Mouse (Mus musculus) olfactory bulb, adult 2 months (tissue): Measurements from ENCODE around the gene Csnk1g2.

ENCODE experiments used
- CTCF ChIP-seq: fragments of 200-500 bp; IDR thresholded peaks from 2 replicates; pipeline ENCODE4 v1.5.1; 2012; ENCODE audit warnings: low read depth, mild to moderate bottlenecking, low read length, moderate library complexity; ENCODE audit not compliant: insufficient read depth
- POLR2A ChIP-seq: fragments of 200-500 bp; IDR thresholded peaks from 2 replicates; pipeline ENCODE4 v1.6.1; 2012; ENCODE audit warnings: mild to moderate bottlenecking, low read depth, low read length, moderate library complexity; ENCODE audit not compliant: insufficient read depth

DNA sequence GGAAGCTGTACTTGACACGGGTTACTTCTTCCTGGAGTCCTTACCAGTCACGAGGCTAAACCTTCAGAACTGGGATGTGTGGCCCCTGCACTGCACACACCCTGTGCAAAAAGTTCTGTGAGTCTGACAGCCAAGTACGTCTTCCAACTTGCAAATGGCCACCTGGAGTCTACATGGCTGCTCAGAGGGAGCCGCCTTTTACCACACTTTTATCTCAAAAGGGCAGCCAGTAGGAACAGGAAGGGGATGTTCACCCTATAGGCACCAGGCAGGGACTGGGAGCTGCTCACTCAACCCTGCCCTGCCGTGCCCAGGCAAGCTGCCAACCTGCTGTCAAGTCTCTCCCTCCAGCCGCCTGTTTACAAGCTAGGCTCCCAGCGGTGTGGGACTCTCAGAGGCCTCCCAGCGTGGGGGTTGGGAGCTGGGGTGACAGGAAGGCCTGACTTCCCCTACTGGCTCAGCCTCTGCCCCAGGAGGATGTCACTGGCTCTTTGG, 55.4 kb downstream of the Csnk1g2 start, which contains the start of gene Mknk2:
- TF ChIP-seq POLR2A = no peak
- TF ChIP-seq CTCF = no peak
